Mouse (Mus musculus) liver, embryonic 14.5 days (tissue): ENCODE results near the gene C2cd3. TPM values are rescaled to one million over a fixed set of nuclear protein-coding genes. Genes with fewer than 3 reads are reported as not detected.

Experiments
- ATAC-seq: fragments of 200-750 bp; cut with Nextera tagmentation; 2 replicates; pipeline ENCODE4 v1.8.0; 2017; ENCODE audit warnings: moderate number of reproducible peaks, mild to moderate bottlenecking, moderate library complexity; ENCODE audit not compliant: insufficient read depth
- DNase-seq, 3 experiments: peaks; one replicate each; pipeline ENCODE4 v3.0.0-alpha.2; 2012 to 2013; ENCODE audit warnings: low read depth in 3 of 3, low spot score in 3 of 3
- H3K27ac ChIP-seq: fragments of 300-500 bp; sonication (generic); 2 replicates; pipeline ENCODE4 v1.5.1; 2014; ENCODE audit warnings: moderate library complexity, mild to moderate bottlenecking, control low read depth, inconsistent platforms
- H3K27me3 ChIP-seq: fragments of 300-500 bp; sonication (generic); 2 replicates; pipeline ENCODE4 v1.6.1; 2014; ENCODE audit warnings: mild to moderate bottlenecking, low read length, moderate library complexity; ENCODE audit not compliant: control insufficient read depth, insufficient read depth
- H3K36me3 ChIP-seq: fragments of 300-500 bp; sonication (generic); replicated peaks from 2 replicates; pipeline ENCODE4 v1.6.1; 2014; ENCODE audit warnings: low read depth; ENCODE audit not compliant: control insufficient read depth, insufficient read depth
- H3K4me1 ChIP-seq, 2 experiments: fragments of 200-500 bp in 1 of 2; fragments of 300-500 bp in 1 of 2; sonication (generic) in 1 of 2; replicated peaks; 2 replicates each; pipeline ENCODE4 v1.6.1; 2012 to 2014; ENCODE audit warnings: antibody characterized with exemption in 1 of 2, inconsistent platforms in 1 of 2, low read length in 1 of 2; ENCODE audit not compliant: control insufficient read depth in 2 of 2, insufficient read depth in 2 of 2
- H3K4me2 ChIP-seq: fragments of 300-500 bp; sonication (generic); 2 replicates; pipeline ENCODE4 v1.6.1; 2014; ENCODE audit warnings: low read depth, mild to moderate bottlenecking, control low read depth, moderate library complexity
- H3K4me3 ChIP-seq, 2 experiments: fragments of 200-500 bp in 1 of 2; fragments of 300-500 bp in 1 of 2; sonication (generic) in 1 of 2; 2 replicates each; pipeline ENCODE4 v1.5.1; 2012 to 2014; ENCODE audit warnings: low read depth in 2 of 2, low read length in 2 of 2, mild to moderate bottlenecking in 2 of 2, control low read depth in 1 of 2, inconsistent platforms in 1 of 2, moderate library complexity in 1 of 2; ENCODE audit not compliant: insufficient read depth in 1 of 2
- H3K9ac ChIP-seq: fragments of 300-500 bp; sonication (generic); replicated peaks from 2 replicates; pipeline ENCODE4 v1.6.1; 2014; ENCODE audit warnings: mild to moderate bottlenecking, control low read depth, moderate library complexity
- H3K9me3 ChIP-seq: fragments of 300-500 bp; sonication (generic); 2 replicates; pipeline ENCODE4 v1.6.1; 2016; ENCODE audit warnings: low read length, mixed read lengths; ENCODE audit not compliant: control insufficient read depth
- CTCF ChIP-seq: IDR thresholded peaks from 2 replicates; pipeline ENCODE4 v1.5.1; 2016; ENCODE audit warnings: antibody characterized with exemption, low read depth, control low read depth
- EP300 ChIP-seq: IDR thresholded peaks from 2 replicates; pipeline ENCODE4 v1.6.1; 2016; ENCODE audit warnings: antibody characterized with exemption, low read depth
- WGBS: fragments of 180-500 bp; shearing (Covaris S2); extraction: QIAGEN DNeasy Blood & Tissue Kit; methylation state at CpG from one replicate; pipeline ENCODE4 v1.1.7; 2014; ENCODE audit not compliant: insufficient replicate concordance; 5-methylcytosine and 5-hydroxymethylcytosine counted together
- polyA plus RNA-seq, 2 experiments: library from polyadenylated mRNA; depleted of rRNA in 1 of 2; stranded (reverse) in 1 of 2; unstranded in 1 of 2; fragments of >200 nt; fragmentation: Nextera tagmentation in 1 of 2; extraction: Ambion mirVana in 1 of 2; gene quantifications; 2 replicates each; pipeline versions ENCODE4 v1.2.1 to v1.2.3; 2012 to 2014

Gene C2cd3
- polyA plus RNA-seq, 2 experiments = 9.1 to 10.2 TPM

GRCm38 (mm10) chr7:100487301-100487700, 115.3 kb downstream of the C2cd3 start:
- no peak for DNase-seq
- Histone ChIP-seq H3K27me3 (no peaks in the 10 kb centered on the region), H3K36me3 (no peaks in the 10 kb centered on the region), H3K9me3 (no peaks in the 10 kb centered on the region), H3K4me3 (no peak overlapping the region), H3K4me2 (no peak overlapping the region), H3K9ac (no peak overlapping the region), H3K27ac (no peak overlapping the region), H3K4me1 (peaks cover 13 to 14% of the 10 kb centered on the region in 2 experiments)
- ATAC-seq = no peak
- 45% methylated on average over 2 of the region's 2 CpGs for WGBS
- TF ChIP-seq EP300 (no peak), CTCF (no peak)

- DNase-seq = no peak
- 62% methylated on average over 10 of the region's 10 CpGs for WGBS
These were observed 116.5 kb downstream of the C2cd3 start for GRCm38 (mm10) chr7:100488474-100489048.

GRCm38 (mm10) chr7:100492391-100493116, 120.5 kb downstream of the C2cd3 start:
- no peak; the same call in 1 of the 2 replicates for TF ChIP-seq CTCF
- 0 out of 2 replicates have a peak, but pooled peaks have one; percentile 26 for TF ChIP-seq EP300
- Histone ChIP-seq H3K4me3 (peak overlapping the region; percentile 78 to 97), H3K4me1 (peaks cover 14 to 25% of the 10 kb centered on the region in 2 experiments), H3K9ac (peak overlapping the region; percentile 98), H3K4me2 (peak overlapping the region; percentile 91), H3K9me3 (no peaks in the 10 kb centered on the region), H3K27me3 (no peaks in the 10 kb centered on the region), H3K36me3 (peaks cover 37% of the 10 kb centered on the region), H3K27ac (peak overlapping the region; percentile 56)
- DNase-seq (no peak), ATAC-seq (peak; percentile 70)
- WGBS = 1% methylated on average over 34 of the region's 36 CpGs

More at GRCm38 (mm10) chr7:100488474-100489048, 116.5 kb downstream of the C2cd3 start:
- TF ChIP-seq CTCF = no peak
- TF ChIP-seq EP300 = no peak
- no peaks in the 10 kb centered on the region for H3K36me3 ChIP-seq
- no peak overlapping the region for H3K4me2 ChIP-seq
- no peak overlapping the region for H3K4me3 ChIP-seq
- H3K4me1 ChIP-seq = peaks cover 13 to 14% of the 10 kb centered on the region in 2 experiments
- H3K9ac ChIP-seq = no peak overlapping the region
- no peak for ATAC-seq
- H3K27me3 ChIP-seq = no peaks in the 10 kb centered on the region
- no peaks in the 10 kb centered on the region for H3K9me3 ChIP-seq
- H3K27ac ChIP-seq = no peak overlapping the region

- under 1% methylated on average over 27 of the region's 27 CpGs for WGBS
- Histone ChIP-seq H3K27me3 (no peaks in the 10 kb centered on the region), H3K4me2 (peak within 1 kb of the TSS; percentile 91), H3K9me3 (no peaks in the 10 kb centered on the region), H3K9ac (peak within 1 kb of the TSS; percentile 98), H3K36me3 (peaks cover 42% of the 10 kb centered on the region), H3K27ac (peak within 1 kb of the TSS; percentile 56), H3K4me1 (peaks cover 14 to 25% of the 10 kb centered on the region in 2 experiments), H3K4me3 (peak within 1 kb of the TSS; percentile 78 to 97)
- ATAC-seq (peak; percentile 88), DNase-seq (peak; percentile 88)
- TF ChIP-seq CTCF (no peak; the same call in 1 of the 2 replicates), EP300 (peak; percentile 20; the same call in 1 of the 2 replicates)
These were observed 121.1 kb downstream of the C2cd3 start, which contains the start of gene Ucp2 for GRCm38 (mm10) chr7:100493117-100493483. Ucp2 (plus strand) TSS chr7:100493337.
